Mouse (Mus musculus): ENCODE data around the gene Hist1h3a.
"Not testable (repeated sequence)": the region's sequence is repeated elsewhere in the genome, so short reads cannot be mapped to it uniquely, and the experiment has no call there.

Gene Hist1h3a

GRCm38 (mm10) chr13:23757921-23758320 is 4.3 kb downstream of the Hist1h3a start:
- DNase-seq = no peak

GRCm38 (mm10) chr13:23757211-23757773 is 4.9 kb downstream of the Hist1h3a start:
- no peak for DNase-seq

GRCm38 (mm10) chr13:23756790-23757189 is 5.4 kb downstream of the Hist1h3a start, which contains the start of gene Hist1h4b:
TSS of gene Hist1h4b (plus strand) at chr13:23757013.
- peak; percentile 72 for DNase-seq

- DNase-seq = no peak
Measured at GRCm38 (mm10) chr13:23755000-23755399, 7.2 kb downstream of the Hist1h3a start.

GRCm38 (mm10) chr13:23753314-23754078 is 8.7 kb downstream of the Hist1h3a start:
- DNase-seq = no peak

GRCm38 (mm10) chr13:23752742-23753172 is 9.4 kb downstream of the Hist1h3a start:
- DNase-seq = no peak

- peak; percentile 96 for DNase-seq
Measured at GRCm38 (mm10) chr13:23752067-23752741, 10.0 kb downstream of the Hist1h3a start, which contains the start of gene Hist1h3b. TSS of gene Hist1h3b (plus strand) at chr13:23752267.

- no peak for DNase-seq
Measured at GRCm38 (mm10) chr13:23751478-23751956, 10.7 kb downstream of the Hist1h3a start.

- not testable (repeated sequence) for DNase-seq
Measured at GRCm38 (mm10) chr13:23750839-23751477, 11.2 kb downstream of the Hist1h3a start, which contains the start of gene Hist1h2ab. TSS of gene Hist1h2ab (plus strand) at chr13:23751126.

GRCm38 (mm10) chr13:23749563-23750121 is 12.5 kb downstream of the Hist1h3a start:
- no peak for DNase-seq

- DNase-seq = no peak
Measured at GRCm38 (mm10) chr13:23747892-23748288, 14.3 kb downstream of the Hist1h3a start.

- no peak for DNase-seq
Measured at GRCm38 (mm10) chr13:23747081-23747891, 14.9 kb downstream of the Hist1h3a start.

GRCm38 (mm10) chr13:23746201-23747080 is 15.7 kb downstream of the Hist1h3a start, which contains the start of gene Hist1h2bb:
TSS of gene Hist1h2bb (plus strand) at chr13:23746734.
- peak; percentile 52 for DNase-seq

GRCm38 (mm10) chr13:23745381-23746161 is 16.6 kb downstream of the Hist1h3a start, which contains the start of gene Hist1h3c:
TSS of gene Hist1h3c (minus strand) at chr13:23745602.
- peak; percentile 85 for DNase-seq

- no peak for DNase-seq
Measured at GRCm38 (mm10) chr13:23744421-23745380, 17.5 kb downstream of the Hist1h3a start.

GRCm38 (mm10) chr13:23743963-23744362 is 18.2 kb downstream of the Hist1h3a start:
- DNase-seq = no peak

- DNase-seq = no peak
Measured at GRCm38 (mm10) chr13:23743215-23743614, 19.0 kb downstream of the Hist1h3a start.

- no peak for DNase-seq
Measured at GRCm38 (mm10) chr13:23742007-23742406, 20.2 kb downstream of the Hist1h3a start.

Data from right cerebral cortex, postnatal 14 days (tissue).